Mouse (Mus musculus) heart, postnatal 4 days (tissue): ENCODE measurements around the gene Spata18. TPM values are rescaled to one million over a fixed set of nuclear protein-coding genes. Genes with fewer than 3 reads are reported as not detected.

Experiments used
- DNase-seq: peaks from one replicate; pipeline ENCODE4 v3.0.0; 2021
- total RNA-seq, 2 experiments: library from RNA; stranded (reverse); gene quantifications; 2 replicates each; pipeline ENCODE4 v1.2.3; 2021

Spata18 gene
- total RNA-seq, 2 experiments from 2014 or later, result 2.0 to 2.7 TPM

GRCm38 (mm10) chr5:73666695-73667094 is 15.5 kb downstream of the Spata18 start:
- DNase-seq, result no peak

GRCm38 (mm10) chr5:73667877-73668276 is 16.7 kb downstream of the Spata18 start:
- no peak for DNase-seq

GRCm38 (mm10) chr5:73669386-73669785 is 18.2 kb downstream of the Spata18 start:
- no peak for DNase-seq

- DNase-seq, result no peak
Observed at GRCm38 (mm10) chr5:73675604-73676003, 24.4 kb downstream of the Spata18 start.

- no peak for DNase-seq
Observed at GRCm38 (mm10) chr5:73676626-73677025, 25.4 kb downstream of the Spata18 start.

- DNase-seq, result no peak
Observed at GRCm38 (mm10) chr5:73683221-73683620, 32.0 kb downstream of the Spata18 start.

GRCm38 (mm10) chr5:73683706-73684409 is 32.7 kb downstream of the Spata18 start:
- no peak for DNase-seq

- peak; percentile 54 for DNase-seq
Observed at GRCm38 (mm10) chr5:73686149-73686548, 35.0 kb downstream of the Spata18 start.

- no peak for DNase-seq
Observed at GRCm38 (mm10) chr5:73688576-73688975, 37.4 kb downstream of the Spata18 start.

- peak; percentile 43 for DNase-seq
Observed at GRCm38 (mm10) chr5:73690146-73690545, 39.0 kb downstream of the Spata18 start.

- no peak for DNase-seq
Observed at GRCm38 (mm10) chr5:73691723-73692520, 40.7 kb downstream of the Spata18 start.

- DNase-seq, result no peak
Observed at GRCm38 (mm10) chr5:73693778-73694177, 42.6 kb downstream of the Spata18 start.

- no peak for DNase-seq
Observed at GRCm38 (mm10) chr5:73694254-73695015, 43.3 kb downstream of the Spata18 start.

- DNase-seq, result no peak
Observed at GRCm38 (mm10) chr5:73697700-73698099, 46.5 kb downstream of the Spata18 start.

GRCm38 (mm10) chr5:73701063-73701890 is 50.1 kb downstream of the Spata18 start:
- DNase-seq, result peak; percentile 52

- no peak for DNase-seq
Observed at GRCm38 (mm10) chr5:73701946-73702710, 50.9 kb downstream of the Spata18 start.

- DNase-seq, result no peak
Observed at GRCm38 (mm10) chr5:73703096-73703495, 51.9 kb downstream of the Spata18 start.

- DNase-seq, result no peak
Observed at GRCm38 (mm10) chr5:73704263-73704662, 53.1 kb downstream of the Spata18 start.

- no peak for DNase-seq
Observed at GRCm38 (mm10) chr5:73704757-73705156, 53.6 kb downstream of the Spata18 start.

GRCm38 (mm10) chr5:73705290-73705689 is 54.1 kb downstream of the Spata18 start:
- no peak for DNase-seq

GRCm38 (mm10) chr5:73712852-73713251 is 61.7 kb downstream of the Spata18 start:
- DNase-seq, result no peak
